Mouse (Mus musculus) cerebellum, adult 8-10 months (tissue): ENCODE data around the gene Tlcd2.
"Not testable (repeated sequence)": the region's sequence is repeated elsewhere in the genome, so short reads cannot be mapped to it uniquely, and the experiment has no call there.

ENCODE experiments used
- DNase-seq: peaks from one replicate; pipeline ENCODE4 v3.0.0; 2022

Gene Tlcd2

DNA sequence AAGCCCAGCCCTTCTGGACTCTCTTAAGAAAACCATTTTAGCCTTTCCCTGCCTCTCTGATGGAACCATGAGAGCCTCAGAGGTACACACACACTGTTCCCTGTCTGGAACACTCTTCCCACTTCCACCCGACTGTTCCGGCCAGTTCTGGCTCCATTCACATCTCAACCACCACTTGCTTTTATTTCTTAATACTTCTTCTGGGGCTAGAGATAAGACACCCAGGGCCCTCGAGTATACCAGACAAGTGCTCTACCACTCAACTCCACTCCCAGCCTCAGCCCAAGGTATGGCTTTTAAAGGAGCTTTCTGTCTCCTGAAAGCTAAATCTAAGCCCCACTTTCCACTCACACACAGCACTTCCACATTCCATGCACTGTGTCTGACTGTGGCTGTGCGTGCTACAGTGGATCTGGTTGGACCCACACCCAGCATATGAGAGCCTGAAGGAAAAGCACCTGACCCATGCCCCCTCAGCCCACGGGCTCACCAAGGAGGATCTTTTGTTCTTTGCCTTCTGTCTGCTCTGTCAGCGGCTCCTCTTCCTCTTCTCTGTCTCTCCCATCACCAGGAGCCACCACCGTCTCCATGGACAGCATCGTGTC lies 11.1 kb upstream of the Tlcd2 start:
- no peak for DNase-seq

DNA sequence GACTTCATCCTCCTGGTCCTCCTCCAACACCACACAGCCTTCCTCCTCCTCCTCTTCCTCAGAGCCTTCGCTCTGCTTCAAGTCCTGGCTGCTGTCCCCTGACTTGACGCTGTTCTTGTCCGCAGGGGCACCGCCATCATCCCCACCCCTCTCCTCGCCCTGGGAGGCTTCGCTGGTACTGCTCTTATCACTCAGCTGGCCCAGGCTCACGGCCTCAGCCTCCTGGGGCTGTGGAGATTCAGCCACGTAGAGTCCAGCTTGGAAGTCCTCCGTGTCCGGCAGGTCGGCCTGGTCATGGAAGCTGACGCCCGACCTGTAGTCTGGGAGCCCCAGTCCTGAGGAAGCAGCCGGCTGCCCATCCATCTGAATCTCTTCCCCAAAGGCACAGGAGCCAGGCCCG lies 10.6 kb upstream of the Tlcd2 start:
- no peak for DNase-seq

DNA sequence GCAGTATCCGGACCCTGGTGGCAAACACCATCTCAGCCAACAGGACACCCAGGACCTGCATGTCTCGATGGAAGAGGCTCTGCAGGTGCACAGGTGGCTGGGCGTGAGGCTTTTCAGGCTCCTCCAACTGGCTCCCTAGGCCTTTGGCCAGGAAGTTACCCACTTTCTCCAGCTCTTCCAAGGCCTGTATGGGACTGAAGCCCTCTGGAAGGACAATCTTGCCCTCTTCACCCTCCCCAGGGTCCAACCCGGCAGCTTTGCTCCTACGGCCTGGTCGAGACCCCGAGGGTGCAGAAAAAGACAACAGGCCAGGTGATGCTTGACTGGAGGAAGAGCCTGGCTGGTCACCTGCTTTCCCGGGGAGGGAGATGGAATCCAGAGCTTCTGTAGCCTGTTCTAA lies 9.4 kb upstream of the Tlcd2 start:
- DNase-seq = no peak

DNA sequence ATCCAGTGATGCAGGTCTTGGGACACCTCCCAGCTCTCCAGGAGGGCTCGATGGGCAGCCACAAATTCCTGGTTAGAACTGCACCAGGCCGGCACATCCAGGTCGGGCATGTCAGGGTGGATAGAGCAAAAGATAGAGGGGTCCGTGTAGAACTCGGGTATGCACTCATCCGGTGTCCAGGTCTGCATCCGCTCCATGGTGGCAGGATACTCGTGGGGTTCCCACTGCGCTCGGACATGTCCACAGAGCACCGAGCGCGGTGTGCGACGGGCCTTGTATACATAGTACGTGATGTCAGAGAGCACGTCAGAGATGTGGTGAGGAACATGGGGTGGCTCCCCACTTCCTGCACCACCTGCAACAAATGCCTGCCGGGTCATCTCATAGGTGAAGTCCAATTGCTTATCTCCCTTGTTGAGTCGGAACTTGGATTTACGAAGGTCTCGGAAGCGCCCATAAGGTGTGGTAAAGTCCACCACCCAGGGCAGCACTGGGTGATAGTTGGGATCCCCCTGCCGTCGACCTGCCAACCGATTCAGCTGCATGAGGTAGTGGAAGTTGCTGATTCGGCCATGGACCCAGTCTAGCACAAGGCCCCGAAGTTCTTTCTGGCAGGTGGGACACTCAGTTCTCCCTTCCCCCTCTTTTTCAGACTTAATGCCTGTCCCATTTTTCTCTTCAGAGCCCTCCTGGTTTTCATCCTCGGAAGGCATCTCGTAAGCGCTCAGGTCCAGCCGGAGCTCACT lies 8.5 kb upstream of the Tlcd2 start:
- no peak for DNase-seq

DNA sequence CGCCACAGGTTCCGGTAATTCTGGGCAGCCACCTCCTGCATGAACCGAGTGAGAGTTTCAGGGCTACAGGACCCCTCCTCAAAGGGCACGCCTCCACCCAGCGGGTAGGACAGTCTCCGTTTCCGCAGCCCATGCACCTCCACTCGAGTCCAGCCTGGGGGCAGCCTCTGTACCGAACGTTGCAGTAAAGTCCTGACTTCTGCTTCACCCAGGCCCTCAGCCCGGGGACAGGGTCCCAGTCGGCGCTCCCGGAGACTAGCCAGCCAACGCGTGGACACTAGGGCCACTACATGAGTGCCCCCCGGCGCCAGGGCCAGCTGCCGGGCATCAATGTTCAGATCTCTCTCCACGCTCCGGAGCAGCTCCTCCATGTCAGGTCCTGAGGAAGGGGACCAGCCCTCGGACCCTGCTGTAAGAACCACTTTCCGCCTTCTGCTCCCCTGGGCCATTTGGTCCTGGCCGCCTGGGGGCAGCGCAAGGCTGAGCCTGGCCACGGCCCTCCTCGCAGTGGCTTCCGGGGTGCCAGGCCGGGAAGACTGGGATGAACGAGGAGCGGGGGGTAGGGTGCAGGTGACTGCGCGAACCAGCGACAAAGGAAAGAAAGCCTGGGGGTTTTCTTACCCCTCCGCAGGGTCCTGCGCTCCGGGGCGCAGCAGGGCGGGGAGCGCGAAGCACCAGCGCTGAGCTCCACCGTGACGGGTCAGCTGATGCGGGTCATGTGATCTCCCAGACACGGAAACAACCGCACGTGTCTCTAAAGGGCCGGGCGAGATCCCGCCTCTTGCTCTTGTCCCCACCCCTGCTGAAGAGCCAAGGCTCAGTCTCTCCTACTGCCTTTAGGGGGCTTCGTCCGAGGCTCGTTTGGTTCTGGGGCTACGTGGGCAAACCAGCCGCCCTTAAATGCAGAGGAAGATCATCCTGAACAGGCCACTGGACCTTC lies 7.3 kb upstream of the Tlcd2 start, which contains the start of gene Wdr81:
Wdr81 (minus strand) TSS at position 727 of the 940 bp plus-strand sequence.
- DNase-seq = peak; percentile 77

DNA sequence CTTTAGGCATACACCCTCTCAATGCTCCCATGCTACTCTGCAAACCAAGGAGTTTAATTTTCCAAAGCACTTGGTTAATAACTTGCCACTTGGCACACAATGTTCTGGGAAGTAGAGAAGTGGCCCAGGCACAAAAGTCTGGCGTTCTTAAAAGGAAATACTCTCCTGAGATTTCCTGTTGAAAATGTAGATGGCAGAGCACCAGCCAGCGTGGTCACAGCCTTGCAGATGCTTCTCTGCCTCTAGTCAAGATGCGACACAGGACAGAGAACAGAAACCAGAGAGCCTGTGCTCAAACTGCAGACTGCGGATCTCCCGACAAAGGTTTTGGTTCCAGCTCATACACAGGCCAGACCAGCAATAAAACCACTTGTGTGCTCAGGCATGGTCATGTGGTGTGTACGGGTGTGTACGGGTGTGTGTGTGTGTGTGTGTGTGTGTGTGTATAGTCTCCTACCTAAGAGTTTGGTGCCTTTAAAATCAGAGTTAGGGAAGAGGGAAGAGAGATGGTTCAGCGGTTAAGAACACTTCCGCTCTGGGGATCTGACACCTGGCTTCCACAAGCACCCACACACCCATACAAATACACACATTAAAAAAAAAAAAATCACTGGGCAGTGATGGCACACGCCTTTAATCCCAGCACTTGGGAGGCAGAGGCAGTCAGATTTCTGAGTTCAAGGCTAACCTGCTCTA lies 6.3 kb upstream of the Tlcd2 start:
- no peak for DNase-seq

DNA sequence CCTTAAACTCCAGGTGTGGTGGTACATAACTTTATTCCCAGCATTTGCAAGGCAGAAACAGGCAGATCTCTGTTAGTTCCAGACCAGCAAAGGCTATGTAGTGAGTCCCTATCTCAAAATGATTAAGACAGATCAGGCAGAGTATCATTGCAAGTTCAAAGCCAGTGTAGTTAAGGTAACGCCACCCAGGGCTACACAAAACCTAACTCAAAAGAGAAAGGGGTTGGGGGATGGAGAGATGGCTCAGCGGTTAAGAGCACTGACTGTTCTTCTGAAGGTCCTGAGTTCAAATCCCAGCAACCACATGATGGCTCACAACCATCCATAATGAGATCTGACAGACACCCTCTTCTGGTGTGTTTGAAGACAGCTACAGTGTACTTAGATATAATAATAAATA lies 5.5 kb upstream of the Tlcd2 start:
- DNase-seq = not testable (repeated sequence)

DNA sequence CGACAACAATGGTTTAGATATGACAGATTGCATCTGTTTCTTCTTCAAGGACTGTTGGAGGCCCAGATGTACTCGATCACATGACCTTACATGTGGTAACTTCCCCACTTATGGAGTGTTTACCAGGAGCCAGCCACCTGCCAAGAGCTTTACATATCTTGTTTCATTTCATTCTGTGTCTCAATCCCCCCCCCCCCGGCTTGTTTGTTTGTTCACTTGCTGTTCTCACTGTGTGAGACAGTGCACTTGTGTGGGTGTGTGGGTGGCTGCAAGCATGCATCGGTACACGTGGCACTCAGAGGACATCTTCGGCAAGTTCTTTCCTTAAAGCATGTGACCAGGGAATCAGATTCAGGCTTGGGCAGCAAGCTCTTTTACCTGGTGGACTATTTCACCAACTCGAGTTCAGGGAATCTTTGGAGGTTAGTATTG lies 5.1 kb upstream of the Tlcd2 start:
- no peak for DNase-seq

DNA sequence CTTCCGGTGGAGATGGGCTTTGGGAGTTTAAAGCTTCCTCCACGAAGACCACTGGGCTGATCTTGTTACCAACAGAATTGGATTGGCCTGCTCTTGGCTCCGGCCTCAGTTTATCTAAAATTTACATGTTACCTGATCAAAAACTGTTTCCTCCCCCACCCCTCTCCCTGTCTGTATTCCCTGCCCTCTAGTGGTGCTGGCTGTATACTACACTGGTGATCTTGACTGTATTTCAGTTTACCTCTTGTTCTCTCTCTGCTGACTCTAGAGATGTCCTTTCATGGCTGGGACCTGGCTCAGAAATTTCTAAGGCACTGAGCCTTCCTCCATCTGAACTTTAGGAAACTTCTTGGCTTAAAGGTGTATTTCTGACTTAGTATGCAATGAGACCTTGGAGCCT lies 3.3 kb upstream of the Tlcd2 start:
- no peak for DNase-seq

DNA sequence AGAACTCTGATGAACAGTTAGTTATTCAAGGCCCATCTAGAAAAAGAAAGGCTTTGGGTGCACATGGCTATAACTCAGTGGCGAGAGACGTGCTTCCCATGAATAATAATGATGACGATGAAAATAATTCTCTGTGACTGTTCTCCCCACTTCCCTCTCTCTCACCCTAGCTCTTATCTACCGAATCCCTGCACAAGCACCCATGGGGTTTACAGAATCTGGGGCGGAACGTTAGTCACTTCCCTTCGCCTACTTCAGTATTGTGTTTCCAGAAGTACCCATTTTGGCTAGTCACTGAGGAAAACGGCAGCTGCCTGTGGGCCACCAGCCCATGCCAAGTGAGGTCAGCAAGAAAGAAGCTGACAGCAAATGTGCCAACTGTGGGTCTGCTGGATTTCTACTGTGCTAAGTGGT lies 2.9 kb upstream of the Tlcd2 start:
- DNase-seq = no peak

DNA sequence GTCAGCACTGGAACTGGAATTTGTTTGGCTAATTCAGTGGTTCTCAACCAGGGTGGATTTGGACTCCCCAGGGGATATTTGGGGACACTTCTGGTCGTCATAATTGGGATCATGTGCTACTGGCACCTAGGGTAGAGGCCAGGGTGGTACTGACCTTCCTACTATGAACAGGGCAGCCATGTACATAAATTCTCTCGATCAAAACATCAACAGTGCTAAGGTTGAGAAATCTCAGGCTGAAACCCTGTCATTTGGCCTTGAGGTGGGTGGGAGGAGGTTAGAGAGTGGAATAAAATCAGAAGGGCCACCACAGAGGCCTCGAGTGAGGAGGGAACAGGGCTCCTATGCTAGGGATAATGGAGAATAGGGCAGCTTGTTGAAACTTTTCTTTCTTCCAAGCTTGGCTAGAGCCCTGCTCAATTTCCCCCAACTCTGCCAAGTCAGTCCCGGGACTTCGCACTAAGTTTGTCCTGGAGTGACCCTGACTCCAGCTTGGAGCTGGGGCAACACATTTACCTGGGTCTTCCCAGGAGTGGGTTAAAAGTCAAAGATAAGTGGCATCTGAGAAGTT lies 2.3 kb upstream of the Tlcd2 start:
- no peak for DNase-seq

DNA sequence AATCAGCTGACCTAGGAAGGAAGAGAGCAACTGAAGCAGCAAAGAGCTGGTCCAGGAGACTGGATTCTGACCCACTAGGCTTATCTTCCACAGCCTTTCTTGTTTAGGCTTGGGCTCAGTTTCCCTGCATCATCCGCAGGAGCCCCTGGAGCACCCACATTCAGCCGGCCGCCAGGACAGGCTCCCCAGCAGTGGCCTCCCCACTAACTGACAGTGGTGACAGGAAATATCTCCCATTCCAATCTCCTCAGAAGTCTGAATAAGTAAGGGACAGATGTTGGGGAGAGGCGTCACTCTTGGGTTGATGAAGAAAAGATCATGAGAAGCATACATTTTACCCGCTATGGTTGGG lies 1.8 kb upstream of the Tlcd2 start:
- DNase-seq = no peak

DNA sequence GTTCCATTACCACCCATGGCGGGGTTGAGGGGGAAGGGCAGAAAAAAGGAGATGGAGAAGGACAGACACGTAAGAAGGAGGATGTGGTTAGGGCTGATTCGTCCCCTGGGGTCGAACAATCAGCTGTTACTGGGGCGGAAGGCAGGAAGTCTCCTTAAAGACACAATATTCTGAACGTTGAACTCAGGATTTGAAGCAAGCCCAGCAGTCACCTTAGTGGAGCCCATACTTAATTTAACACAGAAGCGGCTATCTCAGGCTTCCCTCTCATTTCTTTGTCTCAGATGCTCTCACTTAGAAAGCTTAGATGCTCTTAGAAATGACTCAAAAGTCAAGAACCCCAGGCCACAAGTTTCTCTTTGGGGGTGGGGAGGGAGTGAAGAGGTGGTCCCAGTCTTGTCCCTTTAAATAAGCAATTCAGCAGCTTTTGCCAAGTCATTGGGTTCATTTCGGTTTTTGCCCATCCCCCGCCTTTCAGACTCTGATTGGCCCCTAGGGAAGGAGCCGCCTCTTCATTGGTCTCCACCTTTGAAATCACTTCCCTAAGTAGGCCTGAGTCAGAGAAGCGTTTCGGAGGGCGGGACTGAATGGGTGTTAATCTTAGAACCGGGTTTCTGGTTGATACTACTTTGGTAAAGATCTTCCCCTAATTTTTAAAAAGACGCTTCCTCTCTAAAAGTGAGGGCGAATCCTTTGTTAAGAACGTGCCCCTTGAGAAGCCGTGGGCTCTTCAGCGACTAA lies 1.2 kb upstream of the Tlcd2 start:
- peak; percentile 89 for DNase-seq

DNA sequence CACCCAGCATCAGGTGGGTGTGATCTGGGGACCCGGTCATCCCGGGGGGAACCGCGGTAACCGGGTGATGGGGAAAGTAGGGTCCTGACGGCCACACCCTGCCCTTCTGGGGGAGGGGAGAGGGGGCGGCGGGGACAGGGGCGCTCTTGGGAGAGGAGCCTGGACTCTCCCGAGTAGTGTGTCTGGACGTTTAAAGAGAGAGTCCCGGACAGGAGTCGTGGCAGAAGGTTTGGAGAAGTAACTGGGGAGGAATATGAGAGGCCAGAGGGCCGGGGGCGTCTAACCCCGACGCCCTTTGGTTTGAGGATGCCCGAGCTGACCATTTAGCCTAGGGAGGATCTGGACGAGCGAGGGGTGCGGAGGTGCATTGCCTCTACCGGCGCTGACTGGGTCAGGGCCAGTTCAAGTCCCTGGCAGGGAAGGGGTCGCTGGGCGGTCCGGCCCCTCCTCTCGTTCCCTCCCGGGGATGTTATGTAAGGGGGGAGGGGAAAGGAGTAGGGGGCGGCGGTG lies 283 bp downstream of the Tlcd2 start:
- DNase-seq = no peak

DNA sequence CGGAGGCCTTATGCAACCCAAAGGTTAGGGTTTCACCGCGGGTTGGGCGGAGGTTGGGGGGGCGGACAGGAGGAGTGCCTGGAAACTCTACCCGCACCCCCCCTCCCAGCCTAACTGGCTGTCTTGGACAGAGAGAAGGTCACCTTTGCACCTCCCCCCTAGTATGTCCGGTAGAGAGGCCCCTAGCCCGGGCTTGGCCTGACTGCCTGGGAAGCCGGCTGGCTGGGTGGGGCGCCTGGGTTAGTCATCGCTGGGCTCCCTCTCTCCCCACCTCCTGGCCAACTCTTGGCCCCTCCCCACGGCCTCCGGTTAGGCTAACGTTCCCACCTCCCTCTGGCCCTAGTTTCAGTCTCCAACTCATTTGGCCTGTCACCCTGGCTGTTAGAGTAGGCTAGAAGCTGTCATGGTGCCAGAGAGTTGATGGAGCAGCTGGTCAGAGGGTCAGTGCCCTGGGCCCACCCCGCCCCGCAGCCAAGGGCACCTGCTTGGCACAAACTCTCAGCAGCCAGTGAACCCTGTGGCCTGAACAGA lies 803 bp downstream of the Tlcd2 start:
- peak; percentile 62 for DNase-seq

DNA sequence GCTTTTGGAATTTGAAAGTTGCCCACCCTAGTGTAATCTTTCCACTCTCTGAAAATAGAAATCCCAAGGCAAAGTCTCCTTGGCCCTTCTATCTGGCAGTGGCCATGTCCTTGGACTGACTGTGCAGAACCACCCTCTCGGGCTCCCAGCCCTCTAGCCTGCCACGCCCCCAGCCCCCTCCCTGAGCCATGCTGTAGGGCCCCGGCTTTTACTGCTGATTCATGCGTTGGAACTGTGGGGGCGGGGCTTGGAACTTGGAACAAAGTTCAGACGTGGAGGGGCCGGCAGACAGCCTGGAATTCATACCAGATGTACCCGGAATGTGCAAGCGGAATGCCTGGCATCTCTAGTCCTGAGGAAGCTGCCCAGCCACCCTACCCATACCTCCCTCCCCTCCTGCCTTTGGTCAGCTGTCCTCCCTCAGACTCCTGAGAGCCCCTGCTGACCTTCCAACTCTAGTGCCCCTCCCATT lies 1.4 kb downstream of the Tlcd2 start:
- peak; percentile 49 for DNase-seq

DNA sequence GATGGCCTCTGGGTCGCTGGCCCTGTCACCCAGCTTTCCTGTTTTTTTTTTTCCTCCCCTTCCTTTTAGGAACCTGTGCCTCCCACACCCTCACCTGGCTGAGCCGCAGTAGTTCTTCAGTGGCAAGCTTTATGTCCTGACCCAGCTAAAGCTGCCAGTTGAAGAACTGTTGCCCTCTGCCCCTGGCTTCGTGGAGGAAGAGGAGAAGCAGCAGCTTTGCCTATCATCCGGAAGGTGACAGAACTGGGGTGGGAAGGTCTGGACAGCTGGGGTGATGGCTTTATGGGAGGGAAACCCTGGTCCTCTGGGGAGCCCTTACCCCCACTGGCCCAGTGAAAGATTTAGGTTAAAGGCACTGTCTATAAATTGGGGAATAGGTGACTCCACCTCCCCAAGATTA lies 2.1 kb downstream of the Tlcd2 start:
- DNase-seq = no peak

DNA sequence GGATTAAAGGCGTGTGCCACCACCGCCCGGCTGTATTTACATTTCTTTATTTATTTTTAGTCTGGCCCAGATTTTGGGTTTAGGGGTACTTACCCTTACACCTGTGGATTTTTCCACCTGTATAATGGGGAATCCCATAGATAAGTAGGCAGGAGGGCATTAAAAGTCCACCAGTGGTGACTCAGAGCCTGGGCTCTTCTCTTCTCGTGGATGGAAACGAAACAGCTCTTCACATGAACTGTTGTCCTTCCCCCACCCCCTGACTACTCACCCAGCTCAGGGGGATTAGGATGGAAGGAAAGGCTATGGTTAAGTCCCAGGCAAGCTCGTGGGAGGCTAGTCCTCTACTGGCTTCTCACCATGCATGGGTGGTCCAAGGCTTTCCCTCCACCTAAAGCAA lies 2.9 kb downstream of the Tlcd2 start:
- DNase-seq = no peak

DNA sequence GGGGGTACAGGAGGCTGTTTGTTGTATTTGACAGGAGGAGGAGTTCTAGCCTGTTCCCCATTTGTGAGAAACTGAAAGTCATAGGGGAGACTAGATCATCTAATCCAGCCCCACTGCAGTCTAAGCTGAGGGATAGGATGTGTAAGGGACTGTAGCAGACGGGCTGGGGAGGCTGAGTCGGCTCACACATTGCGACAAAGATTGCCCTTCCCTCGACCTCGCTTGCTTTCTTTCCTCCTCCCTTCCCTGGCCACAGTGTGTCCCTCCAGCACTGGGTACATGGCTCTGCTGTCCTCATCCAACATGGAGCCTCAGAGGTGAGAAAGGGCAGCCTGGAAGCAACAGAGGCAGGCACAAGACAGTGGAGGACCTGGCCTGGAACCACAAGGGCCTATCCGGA lies 3.5 kb downstream of the Tlcd2 start:
- no peak for DNase-seq

DNA sequence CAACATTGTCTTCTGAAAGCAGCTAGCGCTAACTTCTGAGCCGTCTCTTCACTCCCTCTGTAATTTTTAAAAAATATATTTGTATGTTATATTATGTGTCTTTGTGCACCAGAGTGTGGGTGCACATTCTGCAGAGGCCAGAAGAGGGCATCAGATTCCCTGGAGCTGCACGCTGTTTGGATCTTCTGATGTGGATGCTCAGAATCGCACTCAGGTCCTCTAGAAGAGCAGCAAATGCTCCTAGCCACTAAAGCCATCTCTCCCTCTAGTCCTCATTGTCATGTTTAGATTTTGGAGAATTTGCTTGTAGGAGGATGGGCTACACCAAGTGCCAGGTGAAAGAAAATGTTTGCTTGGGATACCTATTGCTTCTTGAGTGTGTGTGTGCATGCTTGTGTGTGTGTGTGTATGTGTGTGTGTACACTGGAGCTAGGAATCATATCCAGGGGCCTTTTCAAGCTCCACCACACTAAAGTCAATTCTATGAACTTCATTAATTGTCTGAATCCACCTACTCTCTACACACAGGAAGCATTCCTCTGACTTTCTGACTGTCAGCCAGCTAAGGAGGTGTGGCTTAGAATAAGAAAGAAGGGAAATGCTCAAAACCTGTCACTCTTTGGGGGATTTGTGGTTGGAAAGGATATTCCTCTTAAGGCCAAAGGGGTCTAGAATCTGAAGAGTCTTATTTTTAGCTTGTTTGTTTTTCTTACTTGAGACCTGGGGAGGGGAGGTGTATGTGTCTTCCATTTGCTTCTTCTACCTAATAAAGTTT lies 5.4 kb downstream of the Tlcd2 start:
- DNase-seq = no peak
